Mouse (Mus musculus): ENCODE measurements around the gene Krtap6-2. TPM values are rescaled to one million over a fixed set of nuclear protein-coding genes. Genes with fewer than 3 reads are reported as not detected.

Krtap6-2 gene
- not detected in 2 replicates for polyA plus RNA-seq (2011; ENCODE audit: insufficient read length, low read depth, missing spikeins)

- H3K4me3 ChIP-seq (ENCODE audit: insufficient read depth, low read length) = no peak within 1 kb of the TSS
- no peaks in the 10 kb centered on the region for H3K4me1 ChIP-seq (ENCODE audit: control insufficient read depth, insufficient read depth, low read length)
- no peak within 1 kb of the TSS for H3K27ac ChIP-seq (ENCODE audit: insufficient read depth, low read length)
- TF ChIP-seq CTCF (IDR thresholded peaks at IDR 0.05; ENCODE audit: borderline replicate concordance, insufficient read depth, low read length) (no peak), POLR2A (IDR thresholded peaks at IDR 0.05; ENCODE audit: low read depth, low read length) (no peak)
These were observed at the start of gene Krtap6-2 for GRCm38 (mm10) chr16:89420011-89420410. Krtap6-2 (minus strand) TSS chr16:89420111.

- Histone ChIP-seq H3K4me1 (ENCODE audit: control insufficient read depth, insufficient read depth, low read length) (no peaks in the 10 kb centered on the region), H3K4me3 (ENCODE audit: insufficient read depth, low read length) (no peak overlapping the region), H3K27ac (ENCODE audit: insufficient read depth, low read length) (no peak overlapping the region)
- TF ChIP-seq POLR2A (IDR thresholded peaks at IDR 0.05; ENCODE audit: low read depth, low read length) = no peak
- no peak for TF ChIP-seq CTCF (IDR thresholded peaks at IDR 0.05; ENCODE audit: borderline replicate concordance, insufficient read depth, low read length)
These were observed 41.3 kb upstream of the Krtap6-2 start for GRCm38 (mm10) chr16:89461189-89461588.

GRCm38 (mm10) chr16:89429586-89429985 lies 9.7 kb upstream of the Krtap6-2 start:
- TF ChIP-seq CTCF (IDR thresholded peaks at IDR 0.05; ENCODE audit: borderline replicate concordance, insufficient read depth, low read length) = no peak
- no peak overlapping the region for H3K27ac ChIP-seq (ENCODE audit: insufficient read depth, low read length)
- no peak overlapping the region for H3K4me3 ChIP-seq (ENCODE audit: insufficient read depth, low read length)

GRCm38 (mm10) chr16:89425310-89425709 lies 5.4 kb upstream of the Krtap6-2 start:
- no peak overlapping the region for H3K27ac ChIP-seq (ENCODE audit: insufficient read depth, low read length)
- no peak overlapping the region for H3K4me3 ChIP-seq (ENCODE audit: insufficient read depth, low read length)
- no peak for TF ChIP-seq POLR2A (IDR thresholded peaks at IDR 0.05; ENCODE audit: low read depth, low read length)
- no peak for TF ChIP-seq CTCF (IDR thresholded peaks at IDR 0.05; ENCODE audit: borderline replicate concordance, insufficient read depth, low read length)
- H3K4me1 ChIP-seq (ENCODE audit: control insufficient read depth, insufficient read depth, low read length) = no peaks in the 10 kb centered on the region

More at GRCm38 (mm10) chr16:89429586-89429985, 9.7 kb upstream of the Krtap6-2 start:
- no peaks in the 10 kb centered on the region for H3K4me1 ChIP-seq (ENCODE audit: control insufficient read depth, insufficient read depth, low read length)

- no peak overlapping the region for H3K27ac ChIP-seq (ENCODE audit: insufficient read depth, low read length)
- no peaks in the 10 kb centered on the region for H3K4me1 ChIP-seq (ENCODE audit: control insufficient read depth, insufficient read depth, low read length)
- TF ChIP-seq POLR2A (IDR thresholded peaks at IDR 0.05; ENCODE audit: low read depth, low read length) = no peak
- no peak for TF ChIP-seq CTCF (IDR thresholded peaks at IDR 0.05; ENCODE audit: borderline replicate concordance, insufficient read depth, low read length)
- H3K4me3 ChIP-seq (ENCODE audit: insufficient read depth, low read length) = no peak overlapping the region
These were observed 3.6 kb downstream of the Krtap6-2 start for GRCm38 (mm10) chr16:89416311-89416710.

GRCm38 (mm10) chr16:89410345-89411068 lies 9.4 kb downstream of the Krtap6-2 start:
- no peak overlapping the region for H3K27ac ChIP-seq (ENCODE audit: insufficient read depth, low read length)

GRCm38 (mm10) chr16:89403768-89404167 lies 16.1 kb downstream of the Krtap6-2 start, which contains the start of gene Krtap21-1:
Krtap21-1 (minus strand) TSS chr16:89403868.
- no peak within 1 kb of the TSS for H3K27ac ChIP-seq (ENCODE audit: insufficient read depth, low read length)
- no peak within 1 kb of the TSS for H3K4me3 ChIP-seq (ENCODE audit: insufficient read depth, low read length)
- TF ChIP-seq POLR2A (IDR thresholded peaks at IDR 0.05; ENCODE audit: low read depth, low read length) (no peak), CTCF (IDR thresholded peaks at IDR 0.05; ENCODE audit: borderline replicate concordance, insufficient read depth, low read length) (no peak)
- no peaks in the 10 kb centered on the region for H3K4me1 ChIP-seq (ENCODE audit: control insufficient read depth, insufficient read depth, low read length)

More at GRCm38 (mm10) chr16:89410345-89411068, 9.4 kb downstream of the Krtap6-2 start:
- Histone ChIP-seq H3K4me1 (ENCODE audit: control insufficient read depth, insufficient read depth, low read length) (no peaks in the 10 kb centered on the region), H3K4me3 (ENCODE audit: insufficient read depth, low read length) (no peak overlapping the region)
- no peak for TF ChIP-seq POLR2A (IDR thresholded peaks at IDR 0.05; ENCODE audit: low read depth, low read length)
- no peak for TF ChIP-seq CTCF (IDR thresholded peaks at IDR 0.05; ENCODE audit: borderline replicate concordance, insufficient read depth, low read length)

GRCm38 (mm10) chr16:89372734-89373461 lies 47.0 kb downstream of the Krtap6-2 start:
- TF ChIP-seq POLR2A (IDR thresholded peaks at IDR 0.05; ENCODE audit: low read depth, low read length) (no peak), CTCF (IDR thresholded peaks at IDR 0.05; ENCODE audit: borderline replicate concordance, insufficient read depth, low read length) (no peak)
- Histone ChIP-seq H3K4me1 (ENCODE audit: control insufficient read depth, insufficient read depth, low read length) (no peaks in the 10 kb centered on the region), H3K4me3 (ENCODE audit: insufficient read depth, low read length) (no peak overlapping the region), H3K27ac (ENCODE audit: insufficient read depth, low read length) (no peak overlapping the region)

Other genes with a start within 250 kb of the Krtap6-2 start
- not detected in 2 replicates for gene 1110057P08Rik, start 245.4 kb downstream of the Krtap6-2 start, polyA plus RNA-seq (2011; ENCODE audit: insufficient read length, low read depth, missing spikeins)
- gene Krtap20-2, start 214.2 kb downstream of the Krtap6-2 start, polyA plus RNA-seq (2011; ENCODE audit: insufficient read length, low read depth, missing spikeins) = not detected in 2 replicates
- gene Krtap21-1, start 16.2 kb downstream of the Krtap6-2 start, polyA plus RNA-seq (2011; ENCODE audit: insufficient read length, low read depth, missing spikeins) = not detected in 2 replicates
- gene Krtap8-1, start 67.8 kb upstream of the Krtap6-2 start, polyA plus RNA-seq (2011; ENCODE audit: insufficient read length, low read depth, missing spikeins) = not detected in 2 replicates
- not detected in 2 replicates for gene Krtap7-1, start 88.2 kb upstream of the Krtap6-2 start, polyA plus RNA-seq (2011; ENCODE audit: insufficient read length, low read depth, missing spikeins)
- gene Krtap11-1, start 151.1 kb upstream of the Krtap6-2 start, polyA plus RNA-seq (2011; ENCODE audit: insufficient read length, low read depth, missing spikeins) = not detected in 2 replicates